Mouse (Mus musculus) liver, postnatal 0 days (tissue): ENCODE data around the gene Blm. TPM values are rescaled to one million over a fixed set of nuclear protein-coding genes. Genes with fewer than 3 reads are reported as not detected.

Experiments
- ATAC-seq: fragments of 200-750 bp; cut with Nextera tagmentation; 2 replicates; pipeline ENCODE4 v1.8.0; 2017; ENCODE audit warnings: mild to moderate bottlenecking, moderate library complexity
- DNase-seq: peaks from one replicate; pipeline ENCODE4 v3.0.0-alpha.2; 2016
- H3K27ac ChIP-seq: fragments of 300-500 bp; sonication (generic); 2 replicates; pipeline ENCODE4 v1.5.1; 2014; ENCODE audit warnings: antibody characterized with exemption, moderate library complexity, mild to moderate bottlenecking, low read depth
- H3K27me3 ChIP-seq: fragments of 300-500 bp; sonication (generic); 2 replicates; pipeline ENCODE4 v1.6.1; 2014; ENCODE audit warnings: low read length, control low read depth, mixed read lengths; ENCODE audit not compliant: insufficient read depth
- H3K36me3 ChIP-seq: fragments of 300-500 bp; sonication (generic); replicated peaks from 2 replicates; pipeline ENCODE4 v1.6.1; 2014; ENCODE audit warnings: mild to moderate bottlenecking, control low read depth, low read length, moderate library complexity, mixed read lengths; ENCODE audit not compliant: insufficient read depth
- H3K4me1 ChIP-seq: fragments of 300-500 bp; sonication (generic); 2 replicates; pipeline ENCODE4 v1.6.1; 2014; ENCODE audit warnings: antibody characterized with exemption, mild to moderate bottlenecking, control low read depth; ENCODE audit not compliant: insufficient read depth
- H3K4me2 ChIP-seq: fragments of 300-500 bp; sonication (generic); 2 replicates; pipeline ENCODE4 v1.6.1; 2014; ENCODE audit warnings: low read depth, mild to moderate bottlenecking, low read length, moderate library complexity, mixed read lengths
- H3K4me3 ChIP-seq: fragments of 300-500 bp; sonication (generic); 2 replicates; pipeline ENCODE4 v1.5.1; 2014; ENCODE audit warnings: low read depth, low read length
- H3K9ac ChIP-seq: fragments of 300-500 bp; sonication (generic); replicated peaks from 2 replicates; pipeline ENCODE4 v1.6.1; 2014; ENCODE audit warnings: mild to moderate bottlenecking, moderate library complexity
- H3K9me3 ChIP-seq: fragments of 300-500 bp; sonication (generic); 2 replicates; pipeline ENCODE4 v1.6.1; 2016; ENCODE audit warnings: mild to moderate bottlenecking, control low read depth, low read length, mixed read lengths
- CTCF ChIP-seq: sonication (generic); IDR thresholded peaks from 2 replicates; pipeline ENCODE4 v1.5.1; 2016; ENCODE audit warnings: antibody characterized with exemption, low read depth
- EP300 ChIP-seq: IDR thresholded peaks from 2 replicates; pipeline ENCODE4 v1.6.1; 2016; ENCODE audit warnings: antibody characterized with exemption, low read depth, mild to moderate bottlenecking
- WGBS: fragments of 180-500 bp; shearing (Covaris S2); extraction: QIAGEN DNeasy Blood & Tissue Kit; methylation state at CpG from one replicate; pipeline ENCODE4 v1.1.7; 2014; ENCODE audit not compliant: insufficient replicate concordance; 5-methylcytosine and 5-hydroxymethylcytosine counted together
- polyA plus RNA-seq: library from polyadenylated mRNA; unstranded; fragments of >200 nt; fragmentation: Nextera tagmentation; extraction: Ambion mirVana; gene quantifications from 2 replicates; pipeline ENCODE4 v1.2.1, GENCODE M21; 2015

Blm gene
- polyA plus RNA-seq, 1 experiment from 2014 or later = 11.8 TPM

GRCm38 (mm10) chr7:80557161-80557560 is 22.2 kb upstream of the Blm start:
- Histone ChIP-seq H3K9me3 (no peaks in the 10 kb centered on the region), H3K36me3 (no peaks in the 10 kb centered on the region), H3K4me3 (no peak overlapping the region), H3K4me2 (no peak overlapping the region), H3K27ac (no peak overlapping the region), H3K27me3 (no peaks in the 10 kb centered on the region), H3K9ac (no peak overlapping the region), H3K4me1 (no peaks in the 10 kb centered on the region)
- TF ChIP-seq CTCF (no peak), EP300 (no peak)
- ATAC-seq (no peak), DNase-seq (no peak)
- WGBS = 87% methylated on average over 4 of the region's 4 CpGs

- WGBS = 69% methylated on average over 3 of the region's 3 CpGs
- Histone ChIP-seq H3K9me3 (no peaks in the 10 kb centered on the region), H3K27ac (no peak overlapping the region), H3K9ac (no peak overlapping the region), H3K4me2 (no peak overlapping the region), H3K4me3 (no peak overlapping the region), H3K36me3 (no peaks in the 10 kb centered on the region), H3K27me3 (no peaks in the 10 kb centered on the region), H3K4me1 (no peaks in the 10 kb centered on the region)
- TF ChIP-seq CTCF (no peak), EP300 (no peak)
- no peak for DNase-seq
- ATAC-seq = no peak
These were observed 21.2 kb upstream of the Blm start for GRCm38 (mm10) chr7:80556166-80556565.

- no peak for ATAC-seq
- no peak for DNase-seq
- WGBS = 49% methylated on average over 3 of the region's 3 CpGs
- H3K4me3 ChIP-seq = no peak overlapping the region
- no peaks in the 10 kb centered on the region for H3K4me1 ChIP-seq
- no peak overlapping the region for H3K9ac ChIP-seq
- no peaks in the 10 kb centered on the region for H3K9me3 ChIP-seq
- H3K27ac ChIP-seq = 0 out of 2 replicates have a peak overlapping the region, but pooled peaks have one; percentile 22
- no peak overlapping the region for H3K4me2 ChIP-seq
- TF ChIP-seq CTCF (peak; percentile 53), EP300 (no peak)
- no peaks in the 10 kb centered on the region for H3K36me3 ChIP-seq
- H3K27me3 ChIP-seq = no peaks in the 10 kb centered on the region
These were observed 20.2 kb upstream of the Blm start for GRCm38 (mm10) chr7:80555146-80555545.

- Histone ChIP-seq H3K27me3 (no peaks in the 10 kb centered on the region), H3K27ac (peak overlapping the region; percentile 50; the same call in 1 of the 2 replicates), H3K9me3 (no peaks in the 10 kb centered on the region), H3K4me2 (peak overlapping the region; percentile 7; the same call in 1 of the 2 replicates), H3K36me3 (no peaks in the 10 kb centered on the region), H3K4me1 (no peaks in the 10 kb centered on the region), H3K4me3 (no peak overlapping the region), H3K9ac (no peak overlapping the region)
- ATAC-seq (no peak), DNase-seq (no peak)
- TF ChIP-seq EP300 (no peak), CTCF (no peak)
- WGBS = 53% methylated on average over 22 of the region's 22 CpGs
These were observed 19.5 kb upstream of the Blm start for GRCm38 (mm10) chr7:80554180-80555021.

GRCm38 (mm10) chr7:80548513-80549260 is 13.8 kb upstream of the Blm start:
- no peaks in the 10 kb centered on the region for H3K9me3 ChIP-seq
- H3K4me2 ChIP-seq = no peak overlapping the region
- no peak overlapping the region for H3K27ac ChIP-seq
- TF ChIP-seq CTCF (no peak), EP300 (no peak)
- H3K27me3 ChIP-seq = no peaks in the 10 kb centered on the region
- H3K4me1 ChIP-seq = peaks cover 9% of the 10 kb centered on the region
- ATAC-seq (no peak), DNase-seq (no peak)
- no peaks in the 10 kb centered on the region for H3K36me3 ChIP-seq
- H3K4me3 ChIP-seq = no peak overlapping the region
- H3K9ac ChIP-seq = no peak overlapping the region
- WGBS = 66% methylated on average over 7 of the region's 7 CpGs

- no peak for DNase-seq
- Histone ChIP-seq H3K4me1 (peaks cover 23% of the 10 kb centered on the region), H3K27me3 (no peaks in the 10 kb centered on the region), H3K36me3 (no peaks in the 10 kb centered on the region), H3K4me2 (peak overlapping the region; percentile 49), H3K9ac (0 out of 2 replicates have a peak overlapping the region, but pooled peaks have one; percentile 23), H3K27ac (peak overlapping the region; percentile 77), H3K9me3 (no peaks in the 10 kb centered on the region), H3K4me3 (no peak overlapping the region)
- ATAC-seq = peak; percentile 97
- TF ChIP-seq EP300 = peak; percentile 99
- no peak for TF ChIP-seq CTCF
- 47% methylated on average over 7 of the region's 7 CpGs for WGBS
These were observed 7.4 kb upstream of the Blm start for GRCm38 (mm10) chr7:80542139-80542831.
